Mouse (Mus musculus): ENCODE measurements at regions not wholly inside any gene's neighbourhood (a gene's known extent, or its start where the extent isn't known, plus 50 kb on each side); places are given as distances from the start of the nearest gene placed in this dataset.

DNA sequence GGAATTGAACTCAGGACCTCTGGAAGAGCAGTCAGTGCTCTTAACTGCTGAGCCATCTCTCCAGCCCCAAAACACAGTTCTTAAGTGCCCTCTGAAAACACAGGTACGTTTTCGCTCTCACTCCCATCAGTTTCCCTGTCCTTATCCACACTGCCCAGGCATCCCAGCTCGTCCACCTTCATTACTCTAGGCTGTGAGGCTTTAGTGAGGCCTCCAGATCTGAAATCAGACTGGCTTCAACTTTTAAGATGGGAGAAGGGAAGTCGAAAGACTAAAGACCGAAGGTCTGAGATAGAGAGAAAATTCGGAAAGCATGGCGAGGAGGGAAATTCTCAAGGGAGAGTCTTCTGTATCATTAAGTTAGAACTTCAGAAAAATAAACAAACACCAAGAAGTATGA lies 54.8 kb upstream of the Tet2 start:
- intact Hi-C loops (cut with DNase I), result no loop called here
- no peak for DNase-seq

DNA sequence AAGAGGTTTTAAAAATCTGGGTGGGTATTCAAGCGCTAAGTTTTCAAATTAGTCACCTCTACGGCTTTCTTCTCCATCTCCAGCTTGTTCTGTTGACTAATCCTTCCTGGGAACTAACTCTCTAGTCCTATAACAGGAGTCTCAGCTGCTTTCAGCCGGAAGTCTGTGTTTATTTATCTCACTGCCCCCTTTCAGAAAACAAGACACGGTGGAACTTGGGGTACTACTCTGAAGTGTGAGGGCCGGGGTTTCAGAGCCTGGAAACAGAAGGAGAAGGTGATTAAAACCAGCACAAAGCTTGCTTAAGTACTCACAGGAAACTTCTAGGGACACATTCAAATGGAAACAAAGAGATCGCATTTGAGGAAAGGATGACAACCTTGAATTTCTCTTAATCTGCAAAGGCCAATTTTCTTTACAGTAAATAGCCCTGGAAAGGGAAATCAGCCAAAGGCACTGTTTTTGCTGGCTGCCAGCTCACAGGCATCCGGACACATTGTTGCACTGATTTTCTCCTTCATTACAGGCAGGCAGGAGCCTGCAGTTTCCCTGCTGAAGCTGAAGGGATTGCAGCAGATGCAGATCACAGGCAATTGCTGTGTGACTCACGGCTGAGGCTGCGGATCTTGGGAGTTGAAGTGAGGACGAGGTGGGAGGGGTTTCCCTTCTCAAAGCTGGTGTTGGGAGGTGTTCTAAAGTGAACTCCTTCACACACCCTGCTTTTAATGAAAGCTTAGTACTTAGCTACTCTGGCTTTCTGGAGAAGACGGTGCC lies 55.7 kb upstream of the Tet2 start:
- DNase-seq, result peak; percentile 19
- intact Hi-C loops (cut with DNase I), result no loop called here

GRCm38 (mm10) chr3:133605460-133605859 lies 60.5 kb upstream of the Tet2 start:
- DNase-seq, result no peak
- intact Hi-C loops (cut with DNase I), result no loop called here

DNA sequence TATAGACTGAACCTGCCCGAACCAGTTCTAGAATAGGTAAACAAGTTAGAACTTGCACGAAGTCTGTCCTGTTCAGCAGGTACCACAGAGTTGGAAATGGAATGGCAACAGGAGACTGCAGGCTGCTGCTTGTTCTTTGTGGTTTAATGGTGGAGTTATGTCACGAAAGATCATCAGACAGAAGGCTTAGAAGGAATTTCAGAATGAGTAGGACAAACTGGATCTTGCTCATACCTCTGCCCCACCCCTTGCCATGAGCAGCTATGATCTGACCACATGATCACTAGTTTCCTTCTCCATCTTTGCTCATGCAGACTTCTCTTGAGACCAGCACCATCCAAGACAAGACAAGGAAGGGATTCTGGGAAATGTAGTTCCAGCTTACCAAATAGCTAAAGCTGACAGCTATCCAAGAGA lies 63.9 kb upstream of the Tet2 start:
- DNase-seq, result no peak
- intact Hi-C loops (cut with DNase I), result no loop called here

DNA sequence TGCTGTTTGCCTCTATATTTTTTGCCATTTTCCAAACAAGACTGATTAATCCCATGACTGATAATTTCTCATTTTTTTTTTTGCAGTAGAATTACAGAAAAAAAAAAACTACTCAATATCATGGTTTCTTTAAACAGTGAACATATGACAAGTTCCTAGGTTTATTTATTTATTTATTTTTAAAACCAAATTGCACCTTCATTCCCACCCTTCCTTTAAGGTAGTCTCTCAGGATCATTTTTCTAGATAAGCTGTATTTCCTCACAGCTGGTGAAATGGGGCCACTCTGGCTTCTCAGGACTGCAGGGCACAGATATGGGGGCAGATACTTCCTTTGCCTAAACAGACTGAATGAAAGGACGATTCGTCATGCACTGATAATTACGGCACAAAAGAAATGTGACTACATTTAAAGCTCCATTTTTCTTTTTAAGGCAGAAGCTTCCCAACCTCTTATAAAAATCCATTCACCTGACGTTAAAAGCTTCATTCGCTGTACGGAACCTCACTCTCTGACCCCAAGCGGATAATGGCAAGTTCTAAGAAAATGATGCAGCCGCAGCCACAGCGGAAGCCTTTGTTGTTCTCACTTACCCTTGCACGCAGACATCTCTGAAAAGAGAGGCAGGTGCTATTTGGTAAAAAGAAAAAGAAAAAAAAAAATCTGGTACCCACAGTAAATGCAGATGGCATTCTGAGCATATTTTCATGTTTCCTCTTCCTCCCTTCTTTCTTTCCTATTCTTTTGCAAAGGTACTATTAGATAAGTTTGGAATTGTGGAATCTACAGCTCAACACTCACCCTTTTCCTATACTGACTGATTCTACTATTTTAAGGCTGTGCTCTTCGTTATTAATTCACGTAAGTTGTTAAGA lies 69.1 kb upstream of the Tet2 start:
- intact Hi-C loops (cut with DNase I), result no loop called here
- no peak for DNase-seq

GRCm38 (mm10) chr3:133614712-133615426 lies 69.9 kb upstream of the Tet2 start:
- intact Hi-C loops (cut with DNase I), result no loop called here
- DNase-seq, result peak; percentile 23

GRCm38 (mm10) chr3:133617036-133617435 lies 72.1 kb upstream of the Tet2 start:
- intact Hi-C loops (cut with DNase I), result no loop called here
- no peak for DNase-seq

DNA sequence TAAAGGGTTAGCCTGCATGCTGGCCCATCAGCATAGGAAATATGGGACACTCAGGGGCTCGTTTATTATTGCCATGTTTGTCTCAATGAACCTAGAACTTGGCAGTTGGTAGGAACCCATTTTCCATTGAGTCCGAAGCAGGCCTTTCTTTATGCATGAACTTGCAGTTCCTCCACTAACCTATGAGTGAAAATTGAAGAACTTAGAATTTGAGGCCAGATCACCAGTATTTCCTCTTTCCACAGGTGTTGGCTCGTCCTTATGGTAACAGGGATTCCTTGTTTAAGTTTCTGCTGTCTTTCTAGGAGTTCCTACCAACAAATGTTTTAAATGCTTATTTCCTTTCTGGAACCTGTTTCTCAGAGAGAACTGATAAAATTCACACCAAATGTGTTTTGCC lies 73.6 kb upstream of the Tet2 start:
- no peak for DNase-seq
- intact Hi-C loops (cut with DNase I), result no loop called here

- intact Hi-C loops (cut with DNase I), result no loop called here
These were observed 78.3 kb upstream of the Tet2 start for GRCm38 (mm10) chr3:133623201-133623744.

DNA sequence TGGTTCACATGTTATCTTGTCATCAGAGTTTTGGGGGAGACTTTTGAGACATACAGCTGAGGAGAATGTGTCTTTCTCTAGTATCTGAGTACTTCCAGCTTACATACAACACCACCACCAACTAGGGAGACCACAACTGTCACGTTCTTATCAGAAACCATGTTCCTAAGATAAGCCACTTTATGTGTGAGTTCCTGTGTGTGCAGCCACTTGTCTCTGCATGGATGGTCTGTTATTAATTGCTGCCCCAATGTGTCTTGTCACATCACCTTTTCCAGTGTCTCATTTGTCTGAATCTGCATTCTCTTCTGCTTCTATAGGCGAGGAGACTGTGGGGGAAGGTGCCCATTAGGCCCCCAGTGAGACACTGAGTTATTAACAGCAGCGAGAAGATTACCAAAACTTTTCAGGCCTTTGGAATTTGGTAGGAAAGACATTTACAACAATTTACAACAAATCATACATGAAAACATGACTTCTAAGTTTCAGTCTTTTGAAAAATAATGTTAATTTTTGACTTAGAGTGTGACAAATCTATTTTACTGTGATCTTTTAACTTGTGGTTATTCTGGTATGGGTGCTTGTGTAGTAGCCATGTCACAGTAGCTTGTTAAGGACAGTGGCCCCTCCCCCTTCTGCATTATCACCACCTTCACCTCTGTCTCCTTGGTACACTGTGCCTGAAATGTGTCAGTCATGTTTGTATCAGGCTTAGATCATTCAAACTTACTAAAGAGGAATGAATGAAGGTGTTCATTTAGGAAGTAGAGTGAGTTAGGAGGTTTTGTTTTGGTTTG lies 79.3 kb upstream of the Tet2 start:
- DNase-seq, result no peak
- intact Hi-C loops (cut with DNase I), result no loop called here

More at GRCm38 (mm10) chr3:133623201-133623744, 78.3 kb upstream of the Tet2 start:
- DNase-seq, result no peak

- no peak for DNase-seq
- intact Hi-C loops (cut with DNase I), result no loop called here
These were observed 80.1 kb upstream of the Tet2 start for GRCm38 (mm10) chr3:133625046-133625445.

- DNase-seq, result no peak
- intact Hi-C loops (cut with DNase I), result no loop called here
These were observed 81.5 kb upstream of the Tet2 start for GRCm38 (mm10) chr3:133626442-133626841.

- intact Hi-C loops (cut with DNase I), result no loop called here
- DNase-seq, result no peak
These were observed 82.3 kb upstream of the Tet2 start for GRCm38 (mm10) chr3:133627116-133627844.

DNA sequence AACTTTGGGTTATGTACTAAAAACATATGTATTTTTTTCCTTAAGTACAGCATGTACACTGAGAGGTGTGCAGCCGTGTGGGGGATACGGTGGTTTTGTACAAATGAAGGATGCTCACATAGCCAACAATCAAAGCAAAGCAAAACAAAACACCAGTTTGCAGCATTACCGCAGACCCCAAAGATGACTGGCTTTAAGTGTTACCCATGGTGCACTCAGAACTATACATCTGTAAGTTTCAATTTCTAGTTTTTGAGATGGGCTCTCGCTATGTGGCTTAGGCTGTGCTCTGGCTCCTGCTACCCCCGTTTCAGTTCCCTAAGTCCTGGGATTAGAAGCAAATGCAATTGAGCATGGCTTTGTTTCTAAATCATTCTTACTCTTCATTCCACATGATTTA lies 89.4 kb upstream of the Tet2 start:
- DNase-seq, result no peak
- intact Hi-C loops (cut with DNase I), result no loop called here

DNA sequence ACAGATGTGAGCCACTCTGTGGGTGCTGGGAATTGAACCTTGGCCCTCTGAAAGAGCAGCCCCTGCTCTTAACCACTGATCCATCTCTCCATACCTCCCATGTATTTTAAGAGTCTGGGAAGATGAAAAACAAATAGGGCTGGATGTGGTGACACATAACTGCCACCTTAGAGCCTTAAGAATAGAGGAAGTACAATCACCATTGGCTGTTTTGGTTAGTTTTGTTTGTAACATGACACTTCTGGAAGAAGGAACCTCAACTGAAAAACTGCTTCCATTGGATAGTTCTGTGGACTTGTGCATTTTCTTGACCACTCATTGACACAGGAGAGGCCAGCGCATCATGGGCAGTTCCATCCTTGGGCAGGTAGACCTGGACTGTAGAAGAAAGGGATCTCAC lies 100.7 kb upstream of the Tet2 start:
- no peak for DNase-seq
- intact Hi-C loops (cut with DNase I), result no loop called here

- DNase-seq, result no peak
- intact Hi-C loops (cut with DNase I), result no loop called here
These were observed 101.6 kb upstream of the Tet2 start for GRCm38 (mm10) chr3:133646449-133647059.

DNA sequence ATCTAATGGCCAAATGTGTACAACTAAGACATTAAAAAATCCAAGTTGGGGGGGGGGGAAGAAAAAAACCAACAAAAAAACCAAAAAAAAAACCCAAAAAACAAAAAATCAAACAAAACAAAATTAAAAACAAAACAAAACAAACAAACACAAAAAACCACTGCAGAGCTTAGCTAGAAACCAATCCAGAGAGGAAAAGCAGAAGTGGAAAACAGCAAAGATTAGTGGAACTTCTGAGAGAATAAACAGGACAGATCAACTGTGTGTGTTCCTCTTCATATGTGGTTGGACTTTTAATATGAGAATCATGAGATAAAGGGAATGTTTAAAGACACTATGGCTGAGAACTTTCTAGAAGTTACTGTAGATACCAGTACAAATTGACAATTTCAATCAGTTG lies 105.1 kb upstream of the Tet2 start:
- no peak for DNase-seq
- intact Hi-C loops (cut with DNase I), result no loop called here

DNA sequence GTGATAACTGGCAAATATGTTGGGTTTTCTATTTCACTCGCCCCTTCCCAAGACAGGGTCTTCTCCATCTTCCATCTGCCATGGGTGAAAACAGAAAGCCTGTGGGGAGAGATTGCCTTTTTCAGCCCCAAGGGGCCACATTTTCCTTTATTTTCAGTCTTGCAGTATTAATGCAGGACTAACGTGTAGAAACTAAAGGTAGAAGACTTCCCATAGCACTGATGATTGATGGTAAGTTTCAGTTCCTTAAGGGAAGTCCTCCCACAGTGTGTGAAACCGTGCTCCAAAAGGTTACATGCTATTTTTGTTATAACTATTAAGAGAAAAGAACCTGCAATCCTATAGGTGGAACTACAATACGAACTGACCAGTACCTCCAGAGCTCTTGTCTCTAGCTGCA lies 107.1 kb upstream of the Tet2 start:
- DNase-seq, result no peak
- intact Hi-C loops (cut with DNase I), result no loop called here

- no peak for DNase-seq
- intact Hi-C loops (cut with DNase I), result no loop called here
These were observed 114.8 kb upstream of the Tet2 start for GRCm38 (mm10) chr3:133659759-133660158.

Measured in left cerebral cortex, postnatal 4 days (tissue).